Mouse (Mus musculus) intestine, embryonic 15.5 days (tissue): Measurements from ENCODE around the gene Rpl34. TPM values are rescaled to one million over a fixed set of nuclear protein-coding genes. Genes with fewer than 3 reads are reported as not detected.

Source experiments
- ATAC-seq: fragments of 200-750 bp; cut with Nextera tagmentation; 2 replicates; pipeline ENCODE4 v1.8.0; 2017; ENCODE audit warnings: moderate TSS enrichment, moderate library complexity
- H3K27ac ChIP-seq: fragments of 300-500 bp; sonication (generic); 2 replicates; pipeline ENCODE4 v1.5.1; 2015; ENCODE audit warnings: mild to moderate bottlenecking, inconsistent platforms
- H3K27me3 ChIP-seq: fragments of 300-500 bp; sonication (generic); replicated peaks from 2 replicates; pipeline ENCODE4 v1.6.1; 2015; ENCODE audit warnings: inconsistent platforms
- H3K36me3 ChIP-seq: fragments of 300-500 bp; sonication (generic); 2 replicates; pipeline ENCODE4 v1.6.1; 2015; ENCODE audit warnings: inconsistent platforms
- H3K4me1 ChIP-seq: fragments of 300-500 bp; sonication (generic); replicated peaks from 2 replicates; pipeline ENCODE4 v1.6.1; 2015; ENCODE audit warnings: inconsistent platforms
- H3K4me2 ChIP-seq: fragments of 300-500 bp; sonication (generic); replicated peaks from 2 replicates; pipeline ENCODE4 v1.6.1; 2015; ENCODE audit warnings: mild to moderate bottlenecking, inconsistent platforms
- H3K4me3 ChIP-seq: fragments of 300-500 bp; sonication (generic); replicated peaks from 2 replicates; pipeline ENCODE4 v1.5.1; 2015; ENCODE audit warnings: inconsistent platforms
- H3K9ac ChIP-seq: fragments of 300-500 bp; sonication (generic); 2 replicates; pipeline ENCODE4 v1.6.1; 2015; ENCODE audit warnings: inconsistent platforms
- H3K9me3 ChIP-seq: fragments of 300-500 bp; sonication (generic); 2 replicates; pipeline ENCODE4 v1.6.1; 2016; ENCODE audit warnings: inconsistent platforms
- WGBS: fragments of 180-500 bp; shearing (Covaris S2); methylation state at CpG from one replicate; pipeline ENCODE4 v1.1.7; 2015; 5-methylcytosine and 5-hydroxymethylcytosine counted together
- polyA plus RNA-seq: library from polyadenylated mRNA; unstranded; fragments of >200 nt; fragmentation: Nextera tagmentation; extraction: Ambion mirVana; gene quantifications from 2 replicates; pipeline ENCODE4 v1.2.1, GENCODE M21; 2015

The Rpl34 gene
- polyA plus RNA-seq, 1 experiment from 2014 or later = 893 TPM

DNA sequence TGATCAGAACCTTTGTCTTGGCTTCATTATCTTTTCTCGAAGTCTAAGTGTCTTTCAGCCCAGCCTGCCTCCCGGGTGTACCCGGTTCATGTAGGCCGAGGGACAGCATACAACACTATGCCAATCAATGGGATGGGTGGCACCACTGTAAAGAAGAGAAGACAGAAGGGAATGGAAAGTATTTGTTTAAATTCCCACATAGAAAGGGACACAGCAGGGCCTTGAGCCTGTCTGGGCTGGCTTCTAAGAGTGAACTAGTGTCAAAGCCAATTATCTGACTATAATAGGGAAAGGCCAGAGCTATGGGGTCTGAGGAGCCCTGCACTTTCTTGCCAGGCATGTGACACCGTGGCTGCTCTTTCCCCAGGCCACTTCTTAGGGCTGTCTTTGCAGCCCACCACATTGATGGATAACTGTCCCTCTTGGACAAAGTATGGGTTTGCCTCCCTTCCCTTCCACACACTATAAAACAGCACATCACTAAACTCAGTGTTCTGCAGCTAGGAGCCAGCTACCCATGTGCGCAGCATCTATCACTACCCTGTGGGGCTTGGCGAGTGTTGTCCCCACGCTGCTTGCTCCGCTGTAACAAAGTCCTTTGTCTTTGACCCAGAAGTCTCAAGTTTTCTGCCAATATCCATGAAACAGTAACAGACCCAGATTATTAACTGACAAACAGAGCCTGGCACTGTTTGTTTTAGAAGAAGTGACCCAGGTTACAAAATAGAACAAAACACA, 45.8 kb downstream of the Rpl34 start:
- Histone ChIP-seq H3K27ac (no peak overlapping the region), H3K4me1 (no peaks in the 10 kb centered on the region), H3K4me2 (no peak overlapping the region), H3K27me3 (no peaks in the 10 kb centered on the region), H3K9me3 (no peaks in the 10 kb centered on the region), H3K36me3 (no peaks in the 10 kb centered on the region), H3K9ac (no peak overlapping the region), H3K4me3 (no peak overlapping the region)
- no peak for ATAC-seq
- 83% methylated on average over 9 of the region's 9 CpGs for WGBS

DNA sequence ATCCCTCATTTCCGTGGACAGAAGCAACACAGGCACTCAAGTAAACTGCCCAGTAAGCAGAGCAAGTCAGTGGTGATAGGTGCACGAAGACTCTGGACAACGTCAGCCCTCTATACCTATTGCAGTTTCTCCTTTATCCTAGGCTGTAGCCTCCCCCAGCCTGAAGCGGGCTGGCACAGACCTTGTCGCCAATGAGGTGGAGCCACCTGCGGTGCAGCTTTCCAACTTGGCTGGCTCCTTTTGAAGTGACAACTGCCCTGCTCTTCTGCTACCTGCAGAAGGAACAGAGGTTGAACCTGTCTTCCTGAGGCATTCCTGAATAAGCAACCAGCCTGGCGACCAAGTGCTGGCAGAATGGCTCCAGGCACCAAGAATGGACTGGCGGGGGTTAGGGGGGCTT, 46.4 kb downstream of the Rpl34 start:
- no peak for ATAC-seq
- Histone ChIP-seq H3K4me1 (no peaks in the 10 kb centered on the region), H3K9ac (no peak overlapping the region), H3K27ac (no peak overlapping the region), H3K4me2 (no peak overlapping the region), H3K36me3 (no peaks in the 10 kb centered on the region), H3K4me3 (no peak overlapping the region), H3K27me3 (no peaks in the 10 kb centered on the region), H3K9me3 (no peaks in the 10 kb centered on the region)
- 82% methylated on average over 8 of the region's 8 CpGs for WGBS

DNA sequence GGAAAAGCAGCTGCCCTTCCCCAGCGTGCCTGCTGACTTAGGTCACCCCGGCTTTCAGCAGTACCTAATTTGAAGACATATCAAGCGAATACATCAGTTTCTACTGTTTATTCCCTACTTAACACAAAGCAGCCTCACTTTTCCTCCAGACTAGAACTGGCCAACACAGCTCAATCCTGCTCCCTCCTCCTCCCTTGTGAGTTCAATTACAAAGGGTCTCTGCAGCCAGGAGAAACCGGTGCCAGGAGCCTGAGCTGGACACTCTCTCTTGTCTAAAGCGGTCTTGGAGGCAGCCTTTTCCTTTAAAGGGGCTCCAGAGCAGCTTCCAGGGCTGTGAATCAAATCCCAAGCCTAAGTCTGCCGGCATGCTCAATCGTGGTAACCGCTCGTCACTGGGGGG, 48.0 kb downstream of the Rpl34 start:
- Histone ChIP-seq H3K4me2 (no peak overlapping the region), H3K27ac (no peak overlapping the region), H3K9me3 (no peaks in the 10 kb centered on the region), H3K4me1 (no peaks in the 10 kb centered on the region), H3K36me3 (no peaks in the 10 kb centered on the region), H3K9ac (no peak overlapping the region), H3K4me3 (no peak overlapping the region), H3K27me3 (no peaks in the 10 kb centered on the region)
- WGBS = 79% methylated on average over 9 of the region's 9 CpGs
- ATAC-seq = no peak

- Histone ChIP-seq H3K27ac (no peak overlapping the region), H3K4me3 (no peak overlapping the region), H3K4me1 (no peaks in the 10 kb centered on the region), H3K36me3 (no peaks in the 10 kb centered on the region), H3K9me3 (no peaks in the 10 kb centered on the region), H3K27me3 (no peaks in the 10 kb centered on the region), H3K4me2 (no peak overlapping the region), H3K9ac (no peak overlapping the region)
- 75% methylated on average over 2 of the region's 2 CpGs for WGBS
- no peak for ATAC-seq
Observed at GRCm38 (mm10) chr3:130681226-130681625, 49.0 kb downstream of the Rpl34 start.

GRCm38 (mm10) chr3:130677671-130678460, 52.3 kb downstream of the Rpl34 start:
- ATAC-seq = no peak
- 93% methylated on average over 19 of the region's 19 CpGs for WGBS
- H3K36me3 ChIP-seq = no peaks in the 10 kb centered on the region
- H3K4me1 ChIP-seq = no peaks in the 10 kb centered on the region
- H3K4me3 ChIP-seq = no peak overlapping the region
- H3K4me2 ChIP-seq = no peak overlapping the region
- no peaks in the 10 kb centered on the region for H3K9me3 ChIP-seq
- H3K9ac ChIP-seq = no peak overlapping the region
- no peaks in the 10 kb centered on the region for H3K27me3 ChIP-seq
- H3K27ac ChIP-seq = no peak overlapping the region

Other genes with a start within 250 kb of the Rpl34 start
- gene Etnppl, start 113.0 kb downstream of the Rpl34 start, polyA plus RNA-seq = 0.11 and 0.15 TPM in 2 replicates
- gene Ostc, start 21.0 kb downstream of the Rpl34 start, polyA plus RNA-seq = 398 and 412 TPM in 2 replicates